Mouse (Mus musculus) hindbrain, embryonic 15.5 days (tissue): ENCODE measurements around the gene Olfr1167. TPM values are rescaled to one million over a fixed set of nuclear protein-coding genes. Genes with fewer than 3 reads are reported as not detected.
"Not testable (repeated sequence)": the region's sequence is repeated elsewhere in the genome, so short reads cannot be mapped to it uniquely, and the experiment has no call there.

Experiments
- ATAC-seq: fragments of 200-750 bp; cut with Nextera tagmentation; 2 replicates; pipeline ENCODE4 v1.8.0; 2017; ENCODE audit warnings: low read depth, moderate number of reproducible peaks, moderate TSS enrichment; ENCODE audit not compliant: low FRiP score
- H3K27ac ChIP-seq: fragments of 300-500 bp; sonication (generic); replicated peaks from 2 replicates; pipeline ENCODE4 v1.5.1; 2015; ENCODE audit warnings: mild to moderate bottlenecking, inconsistent platforms
- H3K27me3 ChIP-seq: fragments of 300-500 bp; sonication (generic); 2 replicates; pipeline ENCODE4 v1.6.1; 2015; ENCODE audit warnings: control low read depth, inconsistent platforms
- H3K36me3 ChIP-seq: fragments of 300-500 bp; sonication (generic); 2 replicates; pipeline ENCODE4 v1.6.1; 2015; ENCODE audit warnings: control low read depth, inconsistent platforms
- H3K4me1 ChIP-seq: fragments of 300-500 bp; sonication (generic); replicated peaks from 2 replicates; pipeline ENCODE4 v1.6.1; 2015; ENCODE audit warnings: control low read depth, inconsistent platforms
- H3K4me2 ChIP-seq: fragments of 300-500 bp; sonication (generic); 2 replicates; pipeline ENCODE4 v1.6.1; 2015; ENCODE audit warnings: moderate library complexity, mild to moderate bottlenecking, inconsistent platforms
- H3K4me3 ChIP-seq: fragments of 300-500 bp; sonication (generic); 2 replicates; pipeline ENCODE4 v1.5.1; 2015; ENCODE audit warnings: mild to moderate bottlenecking, inconsistent platforms
- H3K9ac ChIP-seq: fragments of 300-500 bp; sonication (generic); 2 replicates; pipeline ENCODE4 v1.6.1; 2015; ENCODE audit warnings: inconsistent platforms
- H3K9me3 ChIP-seq: fragments of 300-500 bp; sonication (generic); 2 replicates; pipeline ENCODE4 v1.6.1; 2016; ENCODE audit warnings: control low read depth, inconsistent platforms
- WGBS: fragments of 180-500 bp; shearing (Covaris S2); methylation state at CpG from one replicate; pipeline ENCODE4 v1.1.7; 2015; 5-methylcytosine and 5-hydroxymethylcytosine counted together
- polyA plus RNA-seq: library from polyadenylated mRNA; unstranded; fragments of >200 nt; fragmentation: Nextera tagmentation; extraction: Ambion mirVana; gene quantifications from 2 replicates; pipeline ENCODE4 v1.2.1, GENCODE M21; 2015

Gene Olfr1167
- polyA plus RNA-seq = not detected in 2 replicates

DNA sequence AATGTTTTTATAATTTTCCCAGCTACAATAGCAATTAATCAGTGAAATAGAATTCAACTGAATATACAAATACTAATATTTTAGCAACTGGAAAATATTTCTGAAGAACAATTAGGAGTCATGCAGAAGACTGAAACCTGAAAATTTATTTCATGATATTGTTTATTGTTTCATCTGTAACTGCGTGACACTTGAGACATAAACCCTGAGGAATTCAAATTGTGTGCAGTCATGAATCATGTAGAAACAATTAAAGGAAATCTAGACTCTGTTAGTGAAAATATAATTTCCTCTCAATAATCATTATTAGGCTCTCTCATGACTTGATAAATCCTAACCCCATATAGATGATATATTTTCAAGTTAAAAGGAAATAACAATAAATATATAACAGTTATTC lies at the start of gene Olfr1167:
Gene Olfr1167 (minus strand): TSS at position 101 of the 400 bp plus-strand sequence.
- 88% methylated on average over 1 of the region's 1 CpGs for whole genome bisulfite sequencing
- not testable (repeated sequence) for H3K4me2 ChIP-seq, H3K4me1 ChIP-seq, ATAC-seq, H3K36me3 ChIP-seq, H3K9me3 ChIP-seq, H3K4me3 ChIP-seq, H3K27me3 ChIP-seq, H3K27ac ChIP-seq, H3K9ac ChIP-seq

DNA sequence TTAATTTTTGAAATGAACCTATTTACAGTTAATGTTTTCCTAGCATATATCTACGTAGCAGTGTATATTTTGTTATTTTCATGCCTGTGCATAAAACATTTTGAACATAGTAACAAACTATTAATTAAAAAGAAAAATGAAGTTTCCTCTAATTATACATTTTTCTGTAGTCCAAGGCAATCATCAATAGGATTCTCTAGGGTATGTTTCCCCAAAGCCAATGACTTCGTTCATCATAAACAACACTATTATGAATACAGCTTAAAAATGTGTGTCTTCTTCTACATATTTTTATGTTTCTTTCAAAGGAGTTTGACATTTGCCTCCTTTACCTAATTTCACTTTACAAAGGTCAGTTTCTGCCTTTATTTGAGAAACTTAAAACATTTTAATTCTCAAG lies 26.6 kb upstream of the Olfr1167 start, which contains the start of gene Olfr1168:
Gene Olfr1168 (plus strand): TSS at position 301 of the 400 bp plus-strand sequence.
- Histone ChIP-seq H3K36me3 (no peaks in the 10 kb centered on the region), H3K4me1 (no peaks in the 10 kb centered on the region), H3K9me3 (no peaks in the 10 kb centered on the region), H3K4me3 (no peak within 1 kb of the TSS), H3K27ac (no peak within 1 kb of the TSS), H3K9ac (no peak within 1 kb of the TSS), H3K27me3 (no peaks in the 10 kb centered on the region), H3K4me2 (no peak within 1 kb of the TSS)
- ATAC-seq = no peak
- 89% methylated on average over 2 of the region's 2 CpGs for WGBS

GRCm38 (mm10) chr2:88128172-88128571 lies 26.8 kb downstream of the Olfr1167 start, which contains the start of gene Olfr1166:
Gene Olfr1166 (minus strand): TSS chr2:88128272.
- ATAC-seq = no peak
- Histone ChIP-seq H3K27me3 (no peaks in the 10 kb centered on the region), H3K9ac (no peak within 1 kb of the TSS), H3K4me2 (no peak within 1 kb of the TSS), H3K36me3 (no peaks in the 10 kb centered on the region), H3K9me3 (no peaks in the 10 kb centered on the region), H3K27ac (no peak within 1 kb of the TSS), H3K4me1 (no peaks in the 10 kb centered on the region), H3K4me3 (no peak within 1 kb of the TSS)
- 83% methylated on average over 1 of the region's 1 CpGs for WGBS

Other genes starting within 250 kb of the Olfr1167 start
- not detected in 2 replicates for gene Olfr1155, start 210.1 kb downstream of the Olfr1167 start, polyA plus RNA-seq
- gene Olfr1156, start 202.1 kb downstream of the Olfr1167 start, polyA plus RNA-seq = not detected in 2 replicates
- gene Olfr1157, start 186.9 kb downstream of the Olfr1167 start, polyA plus RNA-seq = not detected in 2 replicates
- gene Olfr74, start 180.5 kb downstream of the Olfr1167 start, polyA plus RNA-seq = not detected in 2 replicates
- gene Olfr1158, start 165.1 kb downstream of the Olfr1167 start, polyA plus RNA-seq = not detected in 2 replicates
- gene Olfr1160, start 146.9 kb downstream of the Olfr1167 start, polyA plus RNA-seq = not detected in 2 replicates
- not detected in 2 replicates for gene Olfr1161, start 132.4 kb downstream of the Olfr1167 start, polyA plus RNA-seq
- not detected in 2 replicates for gene Olfr73, start 117.5 kb downstream of the Olfr1167 start, polyA plus RNA-seq
- gene Olfr1162, start 104.1 kb downstream of the Olfr1167 start, polyA plus RNA-seq = not detected in 2 replicates
- gene Olfr1163, start 83.4 kb downstream of the Olfr1167 start, polyA plus RNA-seq = not detected in 2 replicates
- gene Olfr1164, start 61.2 kb downstream of the Olfr1167 start, polyA plus RNA-seq = not detected in 2 replicates
- not detected in 2 replicates for gene Olfr1166, start 26.9 kb downstream of the Olfr1167 start, polyA plus RNA-seq
- not detected in 2 replicates for gene Olfr1168, start 26.7 kb upstream of the Olfr1167 start, polyA plus RNA-seq
- gene Olfr1170, start 73.1 kb upstream of the Olfr1167 start, polyA plus RNA-seq = not detected in 2 replicates
- gene Olfr1173, start 124.7 kb upstream of the Olfr1167 start, polyA plus RNA-seq = not detected in 2 replicates
- gene Olfr1174-ps, start 159.9 kb upstream of the Olfr1167 start, polyA plus RNA-seq = not detected in 2 replicates
- gene Olfr1175-ps, start 172.0 kb upstream of the Olfr1167 start, polyA plus RNA-seq = not detected in 2 replicates
- gene Olfr1176, start 181.5 kb upstream of the Olfr1167 start, polyA plus RNA-seq = not detected in 2 replicates
- not detected in 2 replicates for gene Olfr1177-ps, start 191.3 kb upstream of the Olfr1167 start, polyA plus RNA-seq
- gene Olfr1178, start 231.9 kb upstream of the Olfr1167 start, polyA plus RNA-seq = not detected in 2 replicates